In the genomic region with DNA sequence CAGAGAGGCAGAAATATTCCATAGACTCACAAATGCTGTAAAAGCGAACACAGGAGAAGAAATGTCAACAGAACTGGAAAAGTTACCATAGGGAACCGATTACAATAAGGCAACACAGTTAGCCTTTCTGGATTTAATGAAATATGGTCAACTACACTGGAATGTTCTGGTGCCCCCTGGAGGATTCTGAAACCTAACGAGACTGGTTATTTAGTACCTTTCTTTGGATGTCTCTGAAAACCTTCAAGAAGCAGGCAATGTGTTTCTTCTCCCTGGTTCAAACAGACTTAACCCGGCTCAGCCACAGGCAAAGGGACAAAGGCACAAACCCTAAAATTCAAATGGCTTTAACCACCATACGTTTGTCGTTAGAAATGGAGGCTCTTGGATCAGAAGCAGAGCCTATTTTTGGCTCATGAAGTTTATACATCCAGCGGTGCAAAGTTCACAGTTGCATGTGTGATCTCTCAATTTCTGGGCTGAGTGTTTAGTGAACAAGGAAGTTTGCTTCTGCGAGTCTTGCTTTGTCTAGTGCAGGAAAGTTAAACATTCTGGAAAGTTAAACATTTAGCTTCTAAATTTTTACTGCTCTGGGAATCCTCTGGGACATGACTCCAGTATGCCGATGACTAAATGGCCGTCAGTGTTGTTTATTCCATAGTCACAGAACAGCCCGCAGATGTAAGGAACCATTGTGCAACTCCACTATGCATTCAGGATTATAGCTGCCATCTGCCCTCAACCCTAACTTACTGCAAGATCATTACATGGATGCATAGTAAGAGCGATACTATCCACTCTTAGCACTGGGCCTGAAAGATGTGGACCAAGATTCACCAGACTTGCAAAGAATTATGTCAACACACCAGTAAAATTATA, we compare ENCODE assay signal across 8 mouse cellular contexts.
A peak's percentile ranks its signal among the peaks of the same experiment; 100 is the strongest.
DNase-seq lines count a peak whose midpoint lies in the region; ATAC-seq and TF ChIP-seq lines count a peak whose summit lies in the region.

No protein-coding gene starts in this region.

- peak; percentile 40; the same call in 1 of the 2 replicates for ATAC-seq in neutrophil, adult 5-6 weeks (ENCODE audit: extremely low read depth, insufficient number of reproducible peaks, low FRiP score, poor library complexity, severe bottlenecking)

- no peak overlapping the region for H3K4me3 ChIP-seq in gastrocnemius, adult 2 months

- intact Hi-C loops in gastrocnemius, adult 2 months (cut with DNase I): no loop called here
- intact Hi-C loops in left cerebral cortex, postnatal 14 days (cut with DNase I): no loop called here

- TF ChIP-seq CTCF in gastrocnemius, adult 2 months (IDR thresholded peaks at IDR 0.05): peak; percentile 51

- H3K27ac ChIP-seq in gastrocnemius, adult 2 months: peak overlapping the region; percentile 1; the same call in 1 of the 2 replicates

- DNase-seq in gastrocnemius, adult 2 months: no peak
- DNase-seq in gastrocnemius, postnatal 10 days: no peak
- DNase-seq in 416B (ENCODE audit: low read depth): peak; percentile 31
- peak; percentile 30 for DNase-seq in cerebellum, adult 9-11 months
- DNase-seq in heart, postnatal 4 days: peak; percentile 31
- DNase-seq in left cerebral cortex, postnatal 14 days (ENCODE audit: low spot score in 2 of 2): peak; percentile 51
- no peak for DNase-seq in gastrocnemius, postnatal 25 days

Comparison
In these comparisons a context has a peak if more than half of its experiments do, and no peak if none do; other contexts are left out.
1. DNase-seq: peak in 416B (single experiment), cerebellum, adult 9-11 months (single experiment), heart, postnatal 4 days (single experiment) and left cerebral cortex, postnatal 14 days (2 of 2); none in gastrocnemius, adult 2 months (single experiment), gastrocnemius, postnatal 10 days (single experiment) and gastrocnemius, postnatal 25 days (single experiment).